Mouse (Mus musculus) right cerebral cortex, postnatal 4 days (tissue): ENCODE results near the gene Vmn1r31.

ENCODE experiments used
- DNase-seq: peaks from one replicate; pipeline ENCODE4 v3.0.0-alpha.2; 2022

Gene Vmn1r31

DNA sequence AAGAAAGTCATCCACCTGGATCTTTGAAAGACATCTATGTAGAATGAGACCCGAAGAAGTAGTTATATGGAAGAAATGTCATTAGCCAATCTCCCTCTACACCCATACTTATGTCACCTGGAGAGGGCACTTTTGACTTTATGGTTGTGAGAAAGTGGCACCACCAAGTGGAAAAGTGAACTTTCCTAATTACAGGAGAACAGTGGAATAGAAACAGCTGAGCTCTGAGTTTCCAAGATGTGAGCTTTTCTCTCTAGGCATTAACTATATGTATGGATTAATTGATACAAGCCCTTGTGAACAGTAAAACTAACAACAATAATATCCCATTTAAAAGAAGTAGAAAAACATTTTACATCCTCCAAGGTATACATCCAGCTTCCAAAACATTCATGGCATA lies at the start of gene Vmn1r31:
Gene Vmn1r31, minus strand, starts transcription at position 101 of the 400 bp plus-strand sequence.
- DNase-seq = no peak

- DNase-seq = no peak
Measured at GRCm38 (mm10) chr6:58443285-58443684, 31.8 kb downstream of the Vmn1r31 start, which contains the start of gene Vmn1r30. TSS of gene Vmn1r30 (minus strand) at chr6:58443385.
